Mouse (Mus musculus): ENCODE data around the gene Carns1.

- no peak for TF ChIP-seq CTCF (IDR thresholded peaks at IDR 0.05; ENCODE audit: extremely low read depth, insufficient read depth, low read length)
- TF ChIP-seq POLR2A (IDR thresholded peaks at IDR 0.05; ENCODE audit: extremely low read depth, insufficient read depth, low read length): no peak
Measured at GRCm38 (mm10) chr19:4149764-4150461, 25.4 kb downstream of the Carns1 start.
